Mouse (Mus musculus): ENCODE data around the gene Vamp1. TPM values are rescaled to one million over a fixed set of nuclear protein-coding genes. Genes with fewer than 3 reads are reported as not detected.

Vamp1 gene
- total RNA-seq (2023) = 10 to 100 TPM; 74.4 to 91.1 TPM

DNA sequence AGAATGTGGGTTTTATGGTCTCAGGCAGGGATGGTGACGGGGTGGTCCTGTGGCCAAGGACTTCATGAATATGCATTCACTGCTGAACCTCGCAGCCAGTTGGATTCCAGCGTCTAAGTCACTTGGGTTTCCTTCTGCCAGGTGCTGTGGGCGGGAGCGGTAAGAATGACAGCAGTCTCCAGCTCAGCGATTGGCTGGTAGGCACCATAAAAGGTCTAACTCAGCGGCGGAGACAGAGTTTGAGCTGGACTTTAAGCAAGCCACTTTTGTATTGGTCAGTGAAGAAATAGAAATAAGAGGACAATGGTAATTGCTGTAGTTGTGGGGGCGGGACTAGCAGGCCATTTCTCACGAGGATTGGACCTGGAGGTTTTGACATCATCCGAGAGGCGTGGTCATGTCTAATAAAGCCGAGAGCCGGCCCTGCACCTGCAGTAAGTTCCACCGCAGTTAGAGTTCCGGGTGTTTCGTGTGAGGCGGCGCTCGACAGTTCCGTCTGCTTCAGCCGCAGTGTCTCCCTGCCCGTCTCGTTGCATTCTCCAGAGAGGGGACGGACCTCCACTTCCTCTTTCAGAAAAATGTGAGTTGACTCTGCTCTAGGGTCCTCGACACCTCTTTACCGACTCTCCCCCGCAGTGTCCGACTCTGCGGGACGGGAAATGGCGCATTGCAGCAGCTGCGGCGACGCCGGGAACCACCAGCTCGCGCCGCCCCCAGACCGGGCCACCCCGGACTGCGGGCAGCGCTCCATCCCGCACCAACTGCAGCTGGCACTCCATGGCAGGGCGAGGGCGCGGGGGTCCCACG, at the start of gene Vamp1:
Gene Vamp1 (plus strand): TSS at position 404 of the 807 bp plus-strand sequence.

DNA sequence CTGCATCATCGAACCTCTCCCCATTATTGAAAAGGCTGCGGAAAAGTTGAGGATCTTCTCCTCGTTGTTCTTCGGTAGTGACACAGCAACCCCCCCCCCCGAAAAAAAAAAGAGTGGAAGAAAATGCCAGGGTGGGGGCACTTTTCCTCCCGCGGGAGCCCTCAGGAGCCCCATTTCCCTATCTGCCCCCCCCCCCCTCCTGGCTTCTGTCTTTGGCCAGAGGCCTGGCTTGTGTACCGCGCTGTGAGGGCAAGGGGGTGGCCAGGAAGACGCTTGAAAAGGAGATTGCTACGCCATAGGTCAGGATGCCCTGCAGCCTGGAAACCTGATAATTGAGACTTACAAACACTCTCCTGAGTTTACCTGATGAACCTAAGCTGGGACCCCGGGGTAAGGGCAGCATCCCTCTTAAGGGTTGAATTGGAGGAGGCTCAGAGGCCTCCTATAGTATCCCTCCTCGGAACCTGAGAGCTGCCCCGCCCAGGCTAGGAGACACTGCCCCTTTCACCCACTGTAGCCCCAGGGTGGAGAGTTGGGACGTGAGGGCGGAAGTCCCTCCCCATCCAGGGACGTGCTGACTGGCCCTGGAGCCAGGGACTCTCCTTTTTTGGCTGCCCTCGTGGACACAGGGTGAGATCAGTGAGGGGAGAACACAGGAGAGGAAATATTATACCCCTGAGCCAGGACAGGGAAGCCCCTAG, 49.1 kb upstream of the Vamp1 start, which contains the start of gene Gapdh:
Gene Gapdh (minus strand): TSS at position 417 of the 701 bp plus-strand sequence.

DNA sequence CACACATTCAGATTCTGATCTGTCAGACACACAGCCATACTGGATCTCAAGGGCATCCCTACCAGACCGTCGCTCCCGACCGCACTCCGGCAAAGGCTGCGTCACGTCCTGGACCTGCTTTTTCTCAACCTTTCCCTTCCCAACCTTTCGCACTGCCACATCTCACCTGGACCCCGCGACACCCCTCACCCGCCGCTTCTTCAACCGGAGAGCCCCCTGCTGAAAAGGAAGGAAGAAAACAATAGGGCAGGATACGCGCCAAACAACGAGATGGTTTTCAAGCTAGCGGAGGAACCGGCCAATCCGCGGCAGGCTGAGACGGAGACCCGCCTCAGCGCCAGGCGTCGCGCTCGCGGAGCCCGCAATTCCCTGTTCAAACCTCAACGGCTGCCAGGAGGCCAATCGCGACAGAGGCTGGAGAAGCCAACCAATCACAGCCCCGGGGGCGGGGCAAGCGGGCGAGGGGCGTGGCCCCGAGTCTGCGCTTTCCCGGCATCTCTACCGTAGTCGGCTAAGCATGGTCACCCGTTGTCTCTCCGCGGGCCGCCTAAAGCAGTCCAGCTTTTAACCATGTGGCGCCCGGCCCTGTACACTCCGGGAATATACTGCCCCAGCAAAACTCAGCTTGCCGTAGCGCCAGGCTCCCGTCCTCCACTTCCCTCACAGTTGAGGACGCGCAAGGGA, 23.9 kb upstream of the Vamp1 start, which contains the start of the genes Ncapd2 and Mrpl51:
Gene Ncapd2 (minus strand): TSS at position 370 of the 684 bp plus-strand sequence.
Gene Mrpl51 (plus strand): TSS at position 470 of the 684 bp plus-strand sequence.

DNA sequence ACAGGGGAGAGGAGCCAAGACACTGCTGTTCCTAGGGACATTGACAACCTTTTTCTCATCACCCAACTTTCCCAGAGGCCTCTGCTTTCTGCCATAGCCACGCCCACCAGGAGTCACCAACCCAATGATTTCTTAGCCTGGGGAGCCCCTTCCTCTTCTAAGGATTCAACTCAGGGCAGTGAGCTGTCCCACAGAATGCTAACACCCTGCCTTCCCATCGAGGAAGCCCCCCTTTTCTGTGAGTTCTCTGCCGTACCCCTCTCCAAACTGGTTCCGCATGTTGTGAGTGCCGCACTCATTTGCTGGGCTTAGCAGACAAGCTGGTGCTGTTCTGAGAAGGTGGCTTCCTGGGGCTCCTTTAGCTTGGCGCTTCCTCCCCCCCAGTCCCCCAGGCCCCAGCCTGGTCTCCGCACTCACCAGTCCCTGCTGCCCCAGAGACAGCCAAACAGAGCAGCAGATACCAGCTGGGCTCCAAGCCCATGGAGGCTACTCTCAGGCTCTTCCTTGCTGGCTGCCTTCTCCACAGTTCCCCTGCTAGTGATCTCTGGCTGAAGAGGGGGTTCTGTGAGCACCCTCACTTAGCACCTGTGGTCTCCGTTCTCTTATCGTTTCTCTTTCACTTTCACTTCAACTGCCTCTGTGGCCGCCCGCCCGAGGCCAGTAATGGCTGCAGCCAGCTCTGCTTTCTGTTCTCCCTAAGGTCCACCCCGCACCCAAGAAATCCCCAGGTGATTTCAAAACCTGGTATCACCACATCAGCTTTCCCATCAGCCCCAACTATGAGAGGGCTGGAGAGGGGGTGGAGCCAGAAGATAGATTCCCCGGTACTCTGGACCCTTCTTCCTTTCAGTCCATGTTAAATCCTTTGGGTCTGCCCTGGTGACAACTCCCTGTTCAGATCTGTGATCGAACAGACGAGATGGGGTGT, 16.0 kb downstream of the Vamp1 start, which contains the start of gene Tapbpl:
Gene Tapbpl (minus strand): TSS at position 744 of the 928 bp plus-strand sequence.

DNA sequence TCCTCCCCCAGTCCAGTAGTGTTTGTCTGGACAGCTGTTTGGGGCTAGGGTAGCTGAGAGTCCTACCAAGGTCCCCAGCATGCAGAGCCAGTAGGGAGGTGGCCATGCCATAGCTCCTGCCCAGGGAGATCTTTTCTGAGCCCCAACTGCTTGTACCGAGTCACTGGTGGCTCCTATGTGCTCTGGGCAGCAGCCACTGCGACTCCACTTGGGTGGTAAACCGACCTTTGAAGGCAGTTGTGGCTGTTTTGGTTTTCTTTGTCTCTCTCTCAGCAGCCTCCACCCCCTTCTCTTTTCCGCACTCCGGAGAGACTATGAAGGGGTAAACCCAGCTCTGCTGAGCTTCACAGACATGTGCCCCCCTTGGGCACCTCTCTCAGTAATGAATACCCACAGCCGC, 21.4 kb downstream of the Vamp1 start, which contains the start of gene Cd27:
Gene Cd27 (minus strand): TSS at position 229 of the 400 bp plus-strand sequence.

DNA sequence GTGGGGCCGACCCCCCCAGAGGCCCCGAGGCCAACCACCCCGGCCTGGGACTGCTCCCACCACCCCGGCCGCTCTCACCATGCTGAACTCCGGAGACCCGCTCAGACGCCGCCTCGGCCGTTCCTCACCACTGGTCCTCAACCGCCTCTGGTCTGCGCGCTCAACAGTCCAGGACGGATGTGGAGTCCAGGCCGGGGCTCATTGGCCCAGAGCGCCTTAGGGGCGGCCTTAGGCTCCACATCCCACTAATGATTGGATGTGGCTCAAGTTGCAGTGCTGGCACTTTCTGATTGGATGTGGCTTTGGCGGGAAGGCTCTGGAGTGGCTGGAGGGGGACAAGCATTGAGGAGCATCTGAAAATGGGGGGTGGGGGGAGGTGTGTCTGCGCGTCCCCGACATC, 70.5 kb downstream of the Vamp1 start, which contains the start of gene Tuba3a:
Gene Tuba3a (minus strand): TSS at position 153 of the 400 bp plus-strand sequence.

Other genes starting within 250 kb of the Vamp1 start
- under 1 TPM; 0.27 to 0.55 TPM for gene Pianp, start 218.9 kb upstream of the Vamp1 start, total RNA-seq (2023)
- 100 to 1,000 TPM in 1 of 2 experiments, 10 to 100 TPM in 1; 96.6 to 114 TPM for gene Zfp384, start 206.4 kb upstream of the Vamp1 start, total RNA-seq (2023)
- 100 to 1,000 TPM in 1 of 2 experiments, 10 to 100 TPM in 1; 97.1 to 108 TPM for gene Ing4, start 175.8 kb upstream of the Vamp1 start, total RNA-seq (2023)
- 10 to 100 TPM; 19.3 to 21.8 TPM for gene Acrbp, start 165.9 kb upstream of the Vamp1 start, total RNA-seq (2023)
- 10 to 100 TPM; 20.3 to 22.2 TPM for gene Lpar5, start 147.6 kb upstream of the Vamp1 start, total RNA-seq (2023)
- gene Chd4, start 119.6 kb upstream of the Vamp1 start, total RNA-seq (2023) = 100 to 1,000 TPM; 359 to 376 TPM
- 10 to 100 TPM; 36.5 to 40.2 TPM for gene Nop2, start 83.6 kb upstream of the Vamp1 start, total RNA-seq (2023)
- gene Iffo1, start 70.3 kb upstream of the Vamp1 start, total RNA-seq (2023) = 10 to 100 TPM; 40.3 to 48.0 TPM
- gene Gapdh, start 49.1 kb upstream of the Vamp1 start, total RNA-seq (2023) = 100 to 1,000 TPM; 404 to 406 TPM
- 10 to 100 TPM; 48.4 to 60.1 TPM for gene Ncapd2, start 23.9 kb upstream of the Vamp1 start, total RNA-seq (2023)
- gene Mrpl51, start 23.8 kb upstream of the Vamp1 start, total RNA-seq (2023) = 10 to 100 TPM; 31.0 to 32.7 TPM
- gene Tapbpl, start 16.3 kb downstream of the Vamp1 start, total RNA-seq (2023) = 10 to 100 TPM; 27.1 to 28.1 TPM
- gene Cd27, start 21.5 kb downstream of the Vamp1 start, total RNA-seq (2023) = 1 to 10 TPM in 1 of 2 experiments, under 1 TPM in 1; 0.68 to 3.3 TPM
- gene Tuba3a, start 70.5 kb downstream of the Vamp1 start, total RNA-seq (2023) = not detected
- gene Ltbr, start 98.3 kb downstream of the Vamp1 start, total RNA-seq (2023) = under 1 TPM in 1 of 2 experiments, not detected in 1; 0.99 TPM
- gene Scnn1a, start 105.1 kb downstream of the Vamp1 start, total RNA-seq (2023) = not detected
- 1 to 10 TPM; 1.1 to 1.2 TPM for gene Tnfrsf1a, start 133.8 kb downstream of the Vamp1 start, total RNA-seq (2023)
- gene Plekhg6, start 165.2 kb downstream of the Vamp1 start, total RNA-seq (2023) = not detected

Data from B cell, adult 67 days (primary cell).